Mouse (Mus musculus): ENCODE measurements at regions not wholly inside any gene's neighbourhood (a gene's known extent, or its start where the extent isn't known, plus 50 kb on each side); places are given as distances from the start of the nearest gene placed in this dataset.
"Not testable (repeated sequence)": the region's sequence is repeated elsewhere in the genome, so short reads cannot be mapped to it uniquely, and the experiment has no call there.

- Histone ChIP-seq H3K27ac (ENCODE audit: control insufficient read depth, insufficient read depth, low read depth, low read length) (no peak overlapping the region), H3K4me3 (ENCODE audit: control insufficient read depth, low read depth, low read length) (no peak overlapping the region), H3K4me1 (ENCODE audit: control insufficient read depth, insufficient read depth, low read length) (no peaks in the 10 kb centered on the region), H3K27me3 (ENCODE audit: control insufficient read depth, insufficient read depth, low read length) (no peaks in the 10 kb centered on the region), H3K36me3 (ENCODE audit: control insufficient read depth, insufficient read depth, low read length) (no peaks in the 10 kb centered on the region)
- no peak for TF ChIP-seq POLR2A (IDR thresholded peaks at IDR 0.05; ENCODE audit: control insufficient read depth, low read depth, low read length)
- no peak for TF ChIP-seq CTCF (IDR thresholded peaks at IDR 0.05; ENCODE audit: control insufficient read depth, insufficient read depth, insufficient replicate concordance, low read depth, low read length)
These were observed 140.7 kb downstream of the Akr1d1 start for GRCm38 (mm10) chr6:37670701-37671100.

GRCm38 (mm10) chr6:37679871-37680270, 149.9 kb downstream of the Akr1d1 start:
- no peaks in the 10 kb centered on the region for H3K27me3 ChIP-seq (ENCODE audit: control insufficient read depth, insufficient read depth, low read length)
- H3K4me3 ChIP-seq (ENCODE audit: control insufficient read depth, low read depth, low read length): no peak overlapping the region
- no peak for TF ChIP-seq CTCF (IDR thresholded peaks at IDR 0.05; ENCODE audit: control insufficient read depth, insufficient read depth, insufficient replicate concordance, low read depth, low read length)
- TF ChIP-seq POLR2A (IDR thresholded peaks at IDR 0.05; ENCODE audit: control insufficient read depth, low read depth, low read length): no peak
- no peaks in the 10 kb centered on the region for H3K36me3 ChIP-seq (ENCODE audit: control insufficient read depth, insufficient read depth, low read length)
- H3K27ac ChIP-seq (ENCODE audit: control insufficient read depth, insufficient read depth, low read depth, low read length): no peak overlapping the region
- no peaks in the 10 kb centered on the region for H3K4me1 ChIP-seq (ENCODE audit: control insufficient read depth, insufficient read depth, low read length)

GRCm38 (mm10) chr6:37681331-37681730, 151.4 kb downstream of the Akr1d1 start:
- not testable (repeated sequence) for H3K27me3 ChIP-seq (ENCODE audit: control insufficient read depth, insufficient read depth, low read length); H3K27ac ChIP-seq (ENCODE audit: control insufficient read depth, insufficient read depth, low read depth, low read length); H3K4me1 ChIP-seq (ENCODE audit: control insufficient read depth, insufficient read depth, low read length); H3K36me3 ChIP-seq (ENCODE audit: control insufficient read depth, insufficient read depth, low read length); H3K4me3 ChIP-seq (ENCODE audit: control insufficient read depth, low read depth, low read length)

GRCm38 (mm10) chr6:37686094-37686493, 156.1 kb downstream of the Akr1d1 start:
- H3K4me1 ChIP-seq (ENCODE audit: control insufficient read depth, insufficient read depth, low read length): peaks cover 2% of the 10 kb centered on the region; the same call in 1 of the 2 replicates
- TF ChIP-seq CTCF (IDR thresholded peaks at IDR 0.05; ENCODE audit: control insufficient read depth, insufficient read depth, insufficient replicate concordance, low read depth, low read length) (no peak), POLR2A (IDR thresholded peaks at IDR 0.05; ENCODE audit: control insufficient read depth, low read depth, low read length) (no peak)
- no peaks in the 10 kb centered on the region for H3K27me3 ChIP-seq (ENCODE audit: control insufficient read depth, insufficient read depth, low read length)
- no peaks in the 10 kb centered on the region for H3K36me3 ChIP-seq (ENCODE audit: control insufficient read depth, insufficient read depth, low read length)
- H3K4me3 ChIP-seq (ENCODE audit: control insufficient read depth, low read depth, low read length): no peak overlapping the region; the same call in 1 of the 2 replicates
- H3K27ac ChIP-seq (ENCODE audit: control insufficient read depth, insufficient read depth, low read depth, low read length): no peak overlapping the region

- H3K4me1 ChIP-seq (ENCODE audit: control insufficient read depth, insufficient read depth, low read length): peaks cover 2% of the 10 kb centered on the region; the same call in 1 of the 2 replicates
- TF ChIP-seq CTCF (IDR thresholded peaks at IDR 0.05; ENCODE audit: control insufficient read depth, insufficient read depth, insufficient replicate concordance, low read depth, low read length) (no peak), POLR2A (IDR thresholded peaks at IDR 0.05; ENCODE audit: control insufficient read depth, low read depth, low read length) (no peak)
- H3K27me3 ChIP-seq (ENCODE audit: control insufficient read depth, insufficient read depth, low read length): no peaks in the 10 kb centered on the region
- no peak overlapping the region for H3K4me3 ChIP-seq (ENCODE audit: control insufficient read depth, low read depth, low read length)
- no peak overlapping the region for H3K27ac ChIP-seq (ENCODE audit: control insufficient read depth, insufficient read depth, low read depth, low read length)
- H3K36me3 ChIP-seq (ENCODE audit: control insufficient read depth, insufficient read depth, low read length): no peaks in the 10 kb centered on the region
These were observed 159.1 kb downstream of the Akr1d1 start for GRCm38 (mm10) chr6:37688866-37689617.

- TF ChIP-seq POLR2A (IDR thresholded peaks at IDR 0.05; ENCODE audit: control insufficient read depth, low read depth, low read length): no peak
- no peak for TF ChIP-seq CTCF (IDR thresholded peaks at IDR 0.05; ENCODE audit: control insufficient read depth, insufficient read depth, insufficient replicate concordance, low read depth, low read length)
- Histone ChIP-seq H3K36me3 (ENCODE audit: control insufficient read depth, insufficient read depth, low read length) (no peaks in the 10 kb centered on the region), H3K4me3 (ENCODE audit: control insufficient read depth, low read depth, low read length) (no peak overlapping the region), H3K4me1 (ENCODE audit: control insufficient read depth, insufficient read depth, low read length) (peaks cover 2% of the 10 kb centered on the region; the same call in 1 of the 2 replicates), H3K27me3 (ENCODE audit: control insufficient read depth, insufficient read depth, low read length) (no peaks in the 10 kb centered on the region), H3K27ac (ENCODE audit: control insufficient read depth, insufficient read depth, low read depth, low read length) (no peak overlapping the region)
These were observed 159.7 kb downstream of the Akr1d1 start for GRCm38 (mm10) chr6:37689696-37690095.

GRCm38 (mm10) chr6:37691976-37692644, 162.1 kb downstream of the Akr1d1 start:
- H3K27ac ChIP-seq (ENCODE audit: control insufficient read depth, insufficient read depth, low read depth, low read length): no peak overlapping the region
- no peaks in the 10 kb centered on the region for H3K27me3 ChIP-seq (ENCODE audit: control insufficient read depth, insufficient read depth, low read length)
- H3K36me3 ChIP-seq (ENCODE audit: control insufficient read depth, insufficient read depth, low read length): no peaks in the 10 kb centered on the region
- H3K4me1 ChIP-seq (ENCODE audit: control insufficient read depth, insufficient read depth, low read length): no peaks in the 10 kb centered on the region; the same call in 1 of the 2 replicates
- TF ChIP-seq POLR2A (IDR thresholded peaks at IDR 0.05; ENCODE audit: control insufficient read depth, low read depth, low read length): no peak
- no peak for TF ChIP-seq CTCF (IDR thresholded peaks at IDR 0.05; ENCODE audit: control insufficient read depth, insufficient read depth, insufficient replicate concordance, low read depth, low read length)
- no peak overlapping the region for H3K4me3 ChIP-seq (ENCODE audit: control insufficient read depth, low read depth, low read length)
